Mouse (Mus musculus): ENCODE data around the gene Vtn. TPM values are rescaled to one million over a fixed set of nuclear protein-coding genes. Genes with fewer than 3 reads are reported as not detected.
A peak's percentile ranks its signal among the peaks of the same experiment; 100 is the strongest.

The Vtn gene
- total RNA-seq, 2 experiments from 2014 or later = 23.4 to 28.4 TPM

DNA sequence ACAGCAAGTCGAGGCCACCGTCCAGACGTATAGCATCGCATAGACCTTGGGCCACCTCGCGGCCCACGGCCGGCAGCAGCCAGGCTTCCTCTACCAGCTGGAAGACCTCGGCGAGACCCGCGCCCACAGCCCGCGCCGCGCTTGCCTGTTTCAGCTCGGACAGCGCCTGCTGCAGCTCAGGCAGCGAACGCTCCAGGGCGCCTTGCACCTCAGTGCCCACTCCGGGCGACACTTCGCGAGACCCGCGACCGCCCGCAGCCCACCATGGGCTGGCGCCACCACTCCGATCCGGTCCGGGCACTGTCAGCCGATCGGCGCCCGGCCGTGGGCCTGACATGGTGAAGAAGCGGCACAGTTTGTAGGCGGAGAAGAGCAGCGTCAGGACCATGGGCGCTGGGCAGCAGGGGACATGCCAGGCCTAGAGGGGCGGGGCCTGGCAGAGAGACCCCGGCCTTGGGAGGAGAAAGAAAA is 1.8 kb upstream of the Vtn start:
- intact Hi-C loops (cut with DNase I) = no loop called here
- DNase-seq = no peak

- DNase-seq = peak; percentile 84
- intact Hi-C loops (cut with DNase I) = no loop called here
These were observed 1.1 kb upstream of the Vtn start, which contains the start of gene Sarm1 for GRCm38 (mm10) chr11:78497544-78498522. Gene Sarm1 (minus strand): TSS chr11:78497754.

- DNase-seq = no peak
- intact Hi-C loops (cut with DNase I) = no loop called here
These were observed 652 bp downstream of the Vtn start for GRCm38 (mm10) chr11:78499543-78499942.

DNA sequence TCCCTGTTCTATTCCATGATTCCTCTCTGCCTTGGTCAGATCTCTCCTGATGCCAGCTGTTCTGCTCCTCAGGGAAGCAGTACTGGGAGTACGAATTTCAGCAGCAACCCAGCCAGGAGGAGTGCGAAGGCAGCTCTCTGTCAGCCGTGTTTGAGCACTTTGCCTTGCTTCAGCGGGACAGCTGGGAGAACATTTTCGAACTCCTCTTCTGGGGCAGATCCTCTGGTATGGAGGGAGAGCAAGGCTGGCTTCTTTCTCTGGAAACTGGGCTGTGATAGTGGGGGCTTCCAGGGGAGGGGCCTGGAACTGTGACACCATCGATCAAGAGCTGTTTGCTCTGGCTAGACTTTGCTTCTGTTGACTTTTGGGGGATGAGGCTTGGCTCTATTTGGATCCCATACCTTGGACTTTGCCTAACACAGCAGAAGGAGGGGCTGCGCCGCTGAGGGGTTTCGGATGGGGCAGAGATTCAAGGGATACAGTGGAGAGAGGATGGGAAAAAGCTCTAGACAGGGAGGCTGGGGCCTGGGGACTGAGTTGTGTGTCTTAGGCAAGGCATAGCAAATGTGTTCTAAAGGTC is 1.8 kb downstream of the Vtn start:
- DNase-seq = no peak
- intact Hi-C loops (cut with DNase I) = no loop called here

DNA sequence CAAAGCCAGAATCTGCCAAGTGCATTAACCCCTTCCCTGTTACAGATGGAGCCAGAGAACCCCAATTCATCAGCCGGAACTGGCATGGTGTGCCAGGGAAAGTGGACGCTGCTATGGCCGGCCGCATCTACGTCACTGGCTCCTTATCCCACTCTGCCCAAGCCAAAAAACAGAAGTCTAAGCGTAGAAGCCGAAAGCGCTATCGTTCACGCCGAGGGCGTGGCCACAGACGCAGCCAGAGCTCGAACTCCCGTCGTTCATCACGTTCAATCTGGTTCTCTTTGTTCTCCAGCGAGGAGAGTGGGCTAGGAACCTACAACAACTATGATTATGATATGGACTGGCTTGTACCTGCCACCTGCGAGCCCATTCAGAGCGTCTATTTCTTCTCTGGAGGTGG is 2.6 kb downstream of the Vtn start:
- DNase-seq = no peak
- intact Hi-C loops (cut with DNase I) = no loop called here

GRCm38 (mm10) chr11:78502909-78503650 is 4.2 kb downstream of the Vtn start, which contains the start of gene Sebox:
Gene Sebox (plus strand): TSS chr11:78503447.
- DNase-seq = no peak
- intact Hi-C loops (cut with DNase I) = no loop called here

GRCm38 (mm10) chr11:78505430-78505829 is 6.5 kb downstream of the Vtn start:
- intact Hi-C loops (cut with DNase I) = no loop called here
- DNase-seq = no peak

- intact Hi-C loops (cut with DNase I) = no loop called here
These were observed 10.3 kb downstream of the Vtn start for GRCm38 (mm10) chr11:78509148-78509547.

DNA sequence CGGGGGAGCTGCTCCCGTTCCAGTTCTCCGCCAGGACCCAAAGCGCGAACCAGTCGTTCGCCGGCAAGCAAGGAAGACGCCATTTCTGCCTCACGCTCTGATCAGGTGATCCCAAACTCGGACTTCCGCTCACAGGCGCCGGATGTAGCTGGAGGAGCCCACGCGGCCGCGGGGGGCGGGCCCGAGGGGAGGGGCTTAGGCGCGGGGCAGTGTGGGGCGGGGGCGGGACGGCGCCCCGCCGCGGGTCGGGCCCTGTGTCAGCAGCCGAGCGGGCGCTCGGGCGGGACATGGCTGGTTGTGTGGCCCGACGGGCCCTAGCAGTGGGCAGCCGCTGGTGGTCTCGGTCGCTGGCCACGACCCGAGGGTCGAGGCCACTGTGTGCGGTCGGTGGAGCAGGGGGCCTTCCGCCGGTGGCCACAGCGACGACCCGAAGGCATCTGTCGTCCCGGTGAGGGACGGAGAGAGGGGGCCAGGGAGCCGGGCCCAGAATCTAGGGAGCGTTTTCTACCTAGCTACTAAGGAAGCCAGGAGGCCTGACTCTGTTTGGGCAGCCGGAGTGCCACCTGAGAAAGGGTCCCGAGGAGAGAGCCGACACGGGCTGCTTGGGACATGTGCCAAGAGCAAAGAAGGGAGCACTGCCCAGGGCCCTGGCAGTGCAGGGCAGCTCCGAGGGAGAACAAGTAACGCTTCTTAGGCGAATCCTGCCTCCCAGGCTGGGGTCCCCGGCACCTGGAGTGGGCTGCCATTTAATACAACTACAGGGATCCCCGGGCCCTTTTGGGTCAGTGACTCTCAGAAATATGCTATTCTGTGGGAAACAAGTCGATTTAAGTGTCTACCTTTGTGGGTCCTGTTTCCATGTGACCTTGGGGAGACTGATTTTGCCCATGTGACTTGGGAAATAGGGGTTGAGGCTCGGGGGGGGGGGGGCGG is 13.4 kb downstream of the Vtn start, which contains the start of the genes Tmem199 and Poldip2:
Gene Tmem199, minus strand, starts transcription at position 148 of the 933 bp plus-strand sequence.
Gene Poldip2, plus strand, starts transcription at position 169 of the 933 bp plus-strand sequence.
- DNase-seq = peak; percentile 92 to 93
- intact Hi-C loops (cut with DNase I) = no loop called here

More at GRCm38 (mm10) chr11:78509148-78509547, 10.3 kb downstream of the Vtn start:
- no peak for DNase-seq

- intact Hi-C loops (cut with DNase I) = no loop called here
- no peak for DNase-seq
These were observed 14.4 kb downstream of the Vtn start for GRCm38 (mm10) chr11:78513106-78513790.

- DNase-seq = no peak
- intact Hi-C loops (cut with DNase I) = no loop called here
These were observed 16.8 kb downstream of the Vtn start for GRCm38 (mm10) chr11:78515549-78516325.

DNA sequence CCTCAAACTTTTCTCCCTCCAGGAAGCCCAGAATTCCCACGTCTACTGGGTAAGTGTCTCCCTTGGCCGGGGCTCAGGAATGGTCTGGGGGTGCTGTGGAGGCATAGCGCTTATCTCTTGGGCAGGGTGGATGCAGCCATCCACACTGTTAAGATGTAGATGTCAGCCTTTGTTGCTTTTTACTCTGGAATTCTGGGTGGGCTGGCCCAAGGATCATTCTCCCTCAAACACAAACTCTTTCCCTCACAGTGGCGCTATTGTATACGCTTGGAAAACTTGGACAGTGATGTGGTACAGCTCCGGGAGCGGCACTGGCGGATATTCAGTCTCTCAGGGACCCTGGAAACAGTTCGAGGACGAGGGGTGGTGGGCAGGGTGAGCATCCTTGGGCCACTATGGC is 20.0 kb downstream of the Vtn start:
- intact Hi-C loops (cut with DNase I) = no loop called here
- DNase-seq = no peak

DNA sequence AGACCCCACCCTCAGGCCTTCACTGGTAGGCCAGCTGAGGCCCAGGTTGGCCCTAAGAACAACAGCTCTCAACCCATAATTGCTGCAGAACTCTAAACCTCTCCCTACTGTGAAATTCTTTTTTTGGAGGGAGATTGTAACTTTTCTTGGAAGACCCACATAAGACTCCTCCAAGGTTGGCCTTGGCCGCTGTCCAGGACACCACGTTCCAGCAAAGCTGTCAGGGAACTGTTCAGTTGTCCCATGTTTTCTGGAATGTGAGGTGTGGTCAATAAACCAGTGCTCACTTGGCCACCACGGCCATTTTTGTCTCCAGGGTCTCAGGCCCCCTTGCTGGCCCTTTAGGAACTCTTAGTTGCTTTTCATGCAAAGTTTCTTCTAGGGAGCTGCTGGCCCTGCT is 23.0 kb downstream of the Vtn start:
- no peak for DNase-seq
- intact Hi-C loops (cut with DNase I) = no loop called here

GRCm38 (mm10) chr11:78522481-78522997 is 23.6 kb downstream of the Vtn start:
- intact Hi-C loops (cut with DNase I) = no loop called here
- DNase-seq = peak; percentile 35 to 39

DNA sequence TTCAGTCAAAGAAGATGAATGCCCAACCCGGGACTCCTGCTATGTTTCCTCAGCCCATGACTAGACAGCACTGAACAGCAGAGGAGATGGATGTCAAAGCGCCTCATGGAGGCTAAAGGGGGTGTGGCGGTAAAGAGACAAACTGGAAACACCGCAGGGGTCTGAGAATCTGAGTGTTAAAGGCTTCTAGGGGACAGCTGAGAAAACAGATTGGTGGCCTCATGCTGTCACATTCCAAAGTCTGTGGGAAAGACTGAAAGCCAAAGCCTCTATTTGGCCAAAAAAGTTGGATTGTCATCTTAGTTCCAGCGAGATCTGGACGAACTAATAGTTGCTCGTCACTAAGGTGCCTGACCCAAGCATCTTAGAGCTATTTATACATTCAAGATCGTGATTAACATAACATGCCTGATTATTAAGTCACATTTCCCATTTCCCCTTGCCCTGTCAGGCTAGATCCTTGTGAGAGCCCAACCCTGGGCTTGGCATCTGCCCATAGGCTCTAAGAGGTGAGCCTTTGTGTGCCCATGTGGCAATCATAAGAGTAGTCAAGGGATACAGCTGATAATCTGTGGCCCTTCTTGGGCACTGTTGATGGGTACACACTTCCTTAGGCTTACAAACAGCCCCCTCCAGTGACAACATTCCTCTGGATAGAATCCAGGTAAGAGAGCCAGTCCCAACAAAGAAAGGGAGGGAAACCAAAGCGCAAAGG is 24.5 kb downstream of the Vtn start:
- peak; percentile 30 to 32 for DNase-seq
- intact Hi-C loops (cut with DNase I) = no loop called here

- DNase-seq = no peak
These were observed 25.9 kb downstream of the Vtn start for GRCm38 (mm10) chr11:78524838-78525237.

DNA sequence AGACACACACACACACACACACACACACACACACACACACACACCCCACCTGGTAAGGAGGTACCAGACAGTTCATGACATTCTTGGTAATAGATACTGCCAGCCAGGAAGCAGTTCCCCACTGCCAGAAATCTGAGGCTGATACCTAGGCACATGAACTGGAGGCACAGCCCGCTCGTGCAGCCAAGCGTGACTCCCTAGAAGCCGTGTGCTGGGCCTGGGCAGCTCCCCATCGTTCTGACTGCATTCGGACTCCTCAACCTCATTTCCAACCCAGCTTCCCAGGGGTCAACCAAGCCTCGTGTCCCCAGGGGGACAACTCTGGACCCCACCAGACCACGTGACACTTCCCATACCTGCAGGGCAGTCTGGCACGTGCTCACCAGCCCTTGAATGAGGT is 29.8 kb downstream of the Vtn start:
- DNase-seq = no peak
- intact Hi-C loops (cut with DNase I) = no loop called here

More at GRCm38 (mm10) chr11:78524838-78525237, 25.9 kb downstream of the Vtn start:
- intact Hi-C loops (cut with DNase I) = no loop called here
